Mouse (Mus musculus): ENCODE measurements around the gene Afap1.
A peak's percentile ranks its signal among the peaks of the same experiment; 100 is the strongest.

The Afap1 gene

GRCm38 (mm10) chr5:35980542-35980941 lies 87.4 kb downstream of the Afap1 start:
- no peak for DNase-seq

GRCm38 (mm10) chr5:35981341-35981740 lies 88.2 kb downstream of the Afap1 start:
- DNase-seq, result no peak

GRCm38 (mm10) chr5:35981976-35982375 lies 88.9 kb downstream of the Afap1 start:
- peak; percentile 52 to 62 for DNase-seq

GRCm38 (mm10) chr5:35985611-35986010 lies 92.5 kb downstream of the Afap1 start:
- DNase-seq, result no peak

GRCm38 (mm10) chr5:35988085-35988484 lies 95.0 kb downstream of the Afap1 start:
- DNase-seq, result no peak

- DNase-seq, result no peak
Observed at GRCm38 (mm10) chr5:35989506-35989905, 96.4 kb downstream of the Afap1 start.

GRCm38 (mm10) chr5:35989986-35990735 lies 97.0 kb downstream of the Afap1 start:
- no peak for DNase-seq

GRCm38 (mm10) chr5:36003797-36004196 lies 110.7 kb downstream of the Afap1 start:
- DNase-seq, result no peak

- DNase-seq, result no peak
Observed at GRCm38 (mm10) chr5:36006106-36006505, 113.0 kb downstream of the Afap1 start.

GRCm38 (mm10) chr5:36006586-36006985 lies 113.5 kb downstream of the Afap1 start:
- DNase-seq, result no peak

- DNase-seq, result no peak
Observed at GRCm38 (mm10) chr5:36007649-36008048, 114.5 kb downstream of the Afap1 start.

- DNase-seq, result no peak
Observed at GRCm38 (mm10) chr5:36009405-36009804, 116.3 kb downstream of the Afap1 start.

GRCm38 (mm10) chr5:36018366-36018765 lies 125.2 kb downstream of the Afap1 start:
- no peak for DNase-seq

GRCm38 (mm10) chr5:36021091-36021490 lies 128.0 kb downstream of the Afap1 start:
- DNase-seq, result no peak

- DNase-seq, result no peak
Observed at GRCm38 (mm10) chr5:36022361-36022760, 129.2 kb downstream of the Afap1 start.

- no peak for DNase-seq
Observed at GRCm38 (mm10) chr5:36024003-36024685, 131.0 kb downstream of the Afap1 start.

GRCm38 (mm10) chr5:36025076-36025475 lies 132.0 kb downstream of the Afap1 start:
- no peak for DNase-seq

GRCm38 (mm10) chr5:36033531-36034426 lies 140.7 kb downstream of the Afap1 start:
- peak in 1 of 2 experiments; percentile 38 for DNase-seq

GRCm38 (mm10) chr5:36039596-36039995 lies 146.5 kb downstream of the Afap1 start:
- DNase-seq, result no peak

- DNase-seq, result peak in 1 of 2 experiments; percentile 10
Observed at GRCm38 (mm10) chr5:36040398-36041235, 147.5 kb downstream of the Afap1 start.

GRCm38 (mm10) chr5:36041236-36041562 lies 148.1 kb downstream of the Afap1 start:
- no peak for DNase-seq

- no peak for DNase-seq
Observed at GRCm38 (mm10) chr5:36041756-36042155, 148.6 kb downstream of the Afap1 start.

Data from lung, adult 18-20 months (tissue).